Mouse (Mus musculus) spleen, adult 2 months (tissue): ENCODE measurements around the gene Gemin6. TPM values are rescaled to one million over a fixed set of nuclear protein-coding genes. Genes with fewer than 3 reads are reported as not detected.
"Not testable (repeated sequence)": the region's sequence is repeated elsewhere in the genome, so short reads cannot be mapped to it uniquely, and the experiment has no call there.

Experiments used
- DNase-seq, 2 experiments: peaks; one replicate each; pipeline versions ENCODE4 v3.0.0 to v3.0.0-alpha.2; 2012 to 2021; ENCODE audit warnings: low spot score in 2 of 2, low read depth in 1 of 2
- H3K27ac ChIP-seq: fragments of 200-500 bp; 2 replicates; pipeline ENCODE4 v1.5.1; 2012; ENCODE audit warnings: low read length, inconsistent platforms; ENCODE audit not compliant: insufficient read depth
- H3K27me3 ChIP-seq: fragments of 200-500 bp; 2 replicates; pipeline ENCODE4 v1.6.1; 2012; ENCODE audit warnings: mild to moderate bottlenecking, moderate library complexity, low read length, inconsistent platforms; ENCODE audit not compliant: control insufficient read depth, insufficient read depth
- H3K36me3 ChIP-seq: fragments of 200-500 bp; 2 replicates; pipeline ENCODE4 v1.6.1; 2012; ENCODE audit warnings: mild to moderate bottlenecking, low read length, inconsistent platforms; ENCODE audit not compliant: control insufficient read depth, insufficient read depth
- H3K4me1 ChIP-seq: fragments of 200-500 bp; 2 replicates; pipeline ENCODE4 v1.6.1; 2011; ENCODE audit warnings: inconsistent platforms; ENCODE audit not compliant: control insufficient read depth, insufficient read depth, insufficient read length
- H3K4me3 ChIP-seq: fragments of 200-500 bp; 2 replicates; pipeline ENCODE4 v1.5.1; 2011; ENCODE audit warnings: mild to moderate bottlenecking, inconsistent platforms; ENCODE audit not compliant: insufficient read depth, insufficient read length; ENCODE audit errors: extremely low read depth
- CTCF ChIP-seq: fragments of 200-500 bp; IDR thresholded peaks from 2 replicates; pipeline ENCODE4 v1.5.1; 2011; ENCODE audit warnings: mild to moderate bottlenecking, inconsistent platforms; ENCODE audit not compliant: insufficient read depth, insufficient read length, insufficient replicate concordance; ENCODE audit errors: extremely low read depth
- POLR2A ChIP-seq: fragments of 200-500 bp; IDR thresholded peaks from 2 replicates; pipeline ENCODE4 v1.6.1; 2011; ENCODE audit warnings: low read depth, low read length, inconsistent platforms
- WGBS: fragments of 180-500 bp; shearing (Covaris S2); methylation state at CpG from one replicate; pipeline ENCODE4 v1.1.7; 2018; 5-methylcytosine and 5-hydroxymethylcytosine counted together
- polyA plus RNA-seq: library from polyadenylated mRNA; depleted of rRNA; stranded (reverse); fragments of >200 nt; gene quantifications from 2 replicates; pipeline ENCODE4 v1.2.3, GENCODE M21; 2012

Gene Gemin6
- polyA plus RNA-seq, 1 experiment = 1.4 TPM

GRCm38 (mm10) chr17:80220131-80220530, 4.1 kb upstream of the Gemin6 start:
- TF ChIP-seq CTCF (no peak), POLR2A (no peak)
- WGBS = 88% methylated on average over 2 of the region's 2 CpGs
- no peak overlapping the region for H3K27ac ChIP-seq
- no peaks in the 10 kb centered on the region for H3K36me3 ChIP-seq
- no peaks in the 10 kb centered on the region for H3K27me3 ChIP-seq
- H3K4me3 ChIP-seq = no peak overlapping the region
- no peaks in the 10 kb centered on the region for H3K4me1 ChIP-seq
- no peak for DNase-seq

- H3K27ac ChIP-seq = no peak overlapping the region
- H3K36me3 ChIP-seq = no peaks in the 10 kb centered on the region
- no peak for DNase-seq
- H3K27me3 ChIP-seq = no peaks in the 10 kb centered on the region
- WGBS = 71% methylated on average over 9 of the region's 9 CpGs
- H3K4me3 ChIP-seq = no peak overlapping the region
- TF ChIP-seq CTCF = no peak
- no peaks in the 10 kb centered on the region for H3K4me1 ChIP-seq
Measured at GRCm38 (mm10) chr17:80221202-80221601, 3.0 kb upstream of the Gemin6 start.

- H3K4me1 ChIP-seq = no peaks in the 10 kb centered on the region
- H3K36me3 ChIP-seq = no peaks in the 10 kb centered on the region
- DNase-seq = peak in 1 of 2 experiments; percentile 14
- WGBS = 47% methylated on average over 3 of the region's 3 CpGs
- no peak overlapping the region for H3K4me3 ChIP-seq
- H3K27ac ChIP-seq = no peak overlapping the region
- TF ChIP-seq POLR2A = no peak
- TF ChIP-seq CTCF = no peak
- H3K27me3 ChIP-seq = no peaks in the 10 kb centered on the region
Measured at GRCm38 (mm10) chr17:80221890-80222628, 2.2 kb upstream of the Gemin6 start.

GRCm38 (mm10) chr17:80223829-80224228, 412 bp upstream of the Gemin6 start:
- H3K4me1 ChIP-seq = no peaks in the 10 kb centered on the region
- WGBS = 2% methylated on average over 9 of the region's 9 CpGs
- H3K4me3 ChIP-seq = peak overlapping the region; percentile 74
- no peak overlapping the region for H3K27ac ChIP-seq
- no peak for TF ChIP-seq POLR2A
- no peak for TF ChIP-seq CTCF
- no peaks in the 10 kb centered on the region for H3K36me3 ChIP-seq
- no peaks in the 10 kb centered on the region for H3K27me3 ChIP-seq
- no peak for DNase-seq

GRCm38 (mm10) chr17:80225142-80225541, 901 bp downstream of the Gemin6 start:
- H3K4me3 ChIP-seq, H3K27ac ChIP-seq, H3K4me1 ChIP-seq, H3K36me3 ChIP-seq, DNase-seq, H3K27me3 ChIP-seq: not testable (repeated sequence)
- WGBS = 40% methylated on average over 5 of the region's 5 CpGs

- 89% methylated on average over 2 of the region's 2 CpGs for WGBS
- Histone ChIP-seq H3K27me3 (no peaks in the 10 kb centered on the region), H3K27ac (no peak overlapping the region), H3K4me1 (no peaks in the 10 kb centered on the region), H3K4me3 (no peak overlapping the region), H3K36me3 (no peaks in the 10 kb centered on the region)
- no peak for DNase-seq
- TF ChIP-seq POLR2A = no peak
- no peak for TF ChIP-seq CTCF
Measured at GRCm38 (mm10) chr17:80229396-80229795, 5.2 kb downstream of the Gemin6 start.

GRCm38 (mm10) chr17:80233844-80234243, 9.6 kb downstream of the Gemin6 start:
- no peaks in the 10 kb centered on the region for H3K27me3 ChIP-seq
- 91% methylated on average over 5 of the region's 5 CpGs for WGBS
- DNase-seq = no peak
- no peak overlapping the region for H3K4me3 ChIP-seq
- H3K36me3 ChIP-seq = peaks cover 5% of the 10 kb centered on the region
- TF ChIP-seq POLR2A = no peak
- no peak for TF ChIP-seq CTCF
- no peaks in the 10 kb centered on the region for H3K4me1 ChIP-seq
- H3K27ac ChIP-seq = no peak overlapping the region
